Comparison of ENCODE assay signal across 34 mouse cellular contexts in genomic region chr17:8432179-8432800, GRCm38 (mm10). TPM values are rescaled to one million over a fixed set of nuclear protein-coding genes. Genes with fewer than 3 reads are reported as not detected.
DNase-seq lines count a peak whose midpoint lies in the region; ATAC-seq lines count a peak whose summit lies in the region.
"Had no signal": no experiment of that assay in that cellular context is flagged by ENCODE, and none has a peak within 500 bp of the region (broad histone marks: within the 10 kb centered on the region; RNA-seq: fewer than 3 reads in every experiment).

No protein-coding gene starts in this region.

- H3K4me1 ChIP-seq in hindbrain, embryonic 10.5 days (replicated peaks) = peaks cover 42% of the 10 kb centered on the region
- peaks cover 23% of the 10 kb centered on the region for H3K4me1 ChIP-seq in hindbrain, embryonic 12.5 days
- peaks cover 13% of the 10 kb centered on the region for H3K4me1 ChIP-seq in midbrain, embryonic 11.5 days (ENCODE audit: control insufficient read depth, insufficient read depth, low read length)
- peaks cover 20% of the 10 kb centered on the region for H3K4me1 ChIP-seq in midbrain, embryonic 13.5 days (replicated peaks)

- no peak for ATAC-seq in hindbrain, embryonic 12.5 days (ENCODE audit: low FRiP score)
- ATAC-seq in midbrain, embryonic 11.5 days (ENCODE audit: low FRiP score) = no peak
- no peak for ATAC-seq in midbrain, embryonic 13.5 days
- ATAC-seq: hindbrain, embryonic 16.5 days; midbrain, embryonic 15.5 days had no signal

- no peak overlapping the region for H3K27ac ChIP-seq in hindbrain, embryonic 10.5 days
- no peak overlapping the region for H3K27ac ChIP-seq in hindbrain, embryonic 12.5 days
- H3K27ac ChIP-seq in midbrain, embryonic 11.5 days (ENCODE audit: low read depth, low read length) = no peak overlapping the region
- no peak overlapping the region for H3K27ac ChIP-seq in midbrain, embryonic 13.5 days
- H3K27ac ChIP-seq: forebrain, embryonic 12.5 days; liver, embryonic 14.5 days; macrophage; midbrain, embryonic 15.5 days had no signal

- 2% methylated on average over 17 of the region's 17 CpGs for WGBS in hindbrain, embryonic 10.5 days
- WGBS in hindbrain, embryonic 12.5 days = 2% methylated on average over 17 of the region's 17 CpGs
- under 1% methylated on average over 17 of the region's 17 CpGs for WGBS in midbrain, embryonic 11.5 days
- WGBS in midbrain, embryonic 13.5 days = 2% methylated on average over 17 of the region's 17 CpGs

- DNase-seq in embryo, embryonic 10.5 days (ENCODE audit: low spot score) = peak; percentile 20
- no peak for DNase-seq in embryo, embryonic 11 days
- DNase-seq in hindbrain, embryonic 10.5 days (ENCODE audit: low spot score) = peak; percentile 35
- peak; percentile 92 for DNase-seq in midbrain, embryonic 11.5 days (ENCODE audit: low spot score, missing footprints)
- no peak for DNase-seq in gastrocnemius, postnatal 25 days
- DNase-seq: adrenal gland, postnatal 10 days; cerebellum, adult 8-10 months; cerebellum, postnatal 36 days; gastrocnemius, postnatal 14 days; heart, adult 18-20 months; heart, postnatal 36 days; kidney, adult 8-10 months; kidney, postnatal 36 days; liver; lung, adult 2 months; lung, postnatal 10 days; right cerebral cortex, adult 18-20 months; spleen, adult 18-20 months; thymus, postnatal 14 days had no signal

- H3K4me2 ChIP-seq in hindbrain, embryonic 12.5 days (replicated peaks) = no peak overlapping the region
- H3K4me2 ChIP-seq in midbrain, embryonic 11.5 days = no peak overlapping the region
- H3K4me2 ChIP-seq in midbrain, embryonic 13.5 days (replicated peaks) = no peak overlapping the region
- H3K4me2 ChIP-seq: forebrain, embryonic 12.5 days had no signal

- H3K27me3 ChIP-seq in hindbrain, embryonic 10.5 days (ENCODE audit: insufficient read depth, poor library complexity, severe bottlenecking) = peaks cover 100% of the 10 kb centered on the region
- H3K27me3 ChIP-seq in hindbrain, embryonic 12.5 days = peaks cover 99% of the 10 kb centered on the region
- peaks cover 90% of the 10 kb centered on the region for H3K27me3 ChIP-seq in midbrain, embryonic 11.5 days (ENCODE audit: control insufficient read depth, insufficient read depth, low read length)
- peaks cover 100% of the 10 kb centered on the region for H3K27me3 ChIP-seq in midbrain, embryonic 13.5 days

- no peaks in the 10 kb centered on the region for H3K9me3 ChIP-seq in hindbrain, embryonic 10.5 days
- H3K9me3 ChIP-seq in hindbrain, embryonic 12.5 days (replicated peaks) = no peaks in the 10 kb centered on the region
- no peaks in the 10 kb centered on the region for H3K9me3 ChIP-seq in midbrain, embryonic 11.5 days (ENCODE audit: control insufficient read depth, low read length)
- no peaks in the 10 kb centered on the region for H3K9me3 ChIP-seq in midbrain, embryonic 13.5 days
- H3K9me3 ChIP-seq: forebrain, embryonic 12.5 days; G1E; midbrain, embryonic 15.5 days had no signal

- H3K36me3 ChIP-seq in hindbrain, embryonic 10.5 days = no peaks in the 10 kb centered on the region
- H3K36me3 ChIP-seq in hindbrain, embryonic 12.5 days = no peaks in the 10 kb centered on the region
- no peaks in the 10 kb centered on the region for H3K36me3 ChIP-seq in midbrain, embryonic 11.5 days (ENCODE audit: control insufficient read depth, insufficient read depth, low read length)
- no peaks in the 10 kb centered on the region for H3K36me3 ChIP-seq in midbrain, embryonic 13.5 days
- H3K36me3 ChIP-seq: forebrain, embryonic 12.5 days; G1E; midbrain, embryonic 15.5 days had no signal

- no peak overlapping the region for H3K9ac ChIP-seq in hindbrain, embryonic 12.5 days
- no peak overlapping the region for H3K9ac ChIP-seq in midbrain, embryonic 11.5 days (ENCODE audit: low read length)
- H3K9ac ChIP-seq in midbrain, embryonic 13.5 days (replicated peaks) = no peak overlapping the region
- H3K9ac ChIP-seq: forebrain, embryonic 12.5 days; liver, embryonic 14.5 days; midbrain, embryonic 15.5 days had no signal

- no peak overlapping the region for H3K4me3 ChIP-seq in hindbrain, embryonic 10.5 days
- no peak overlapping the region for H3K4me3 ChIP-seq in hindbrain, embryonic 12.5 days
- H3K4me3 ChIP-seq in midbrain, embryonic 11.5 days (ENCODE audit: low read depth, low read length) = no peak overlapping the region
- H3K4me3 ChIP-seq in midbrain, embryonic 13.5 days (replicated peaks) = no peak overlapping the region
- H3K4me3 ChIP-seq: erythroblast, embryonic 14.5 days; forebrain, embryonic 12.5 days; midbrain, embryonic 15.5 days had no signal

RNA-seq across cellular contexts. Expression of gene T, which starts 1.9 kb away (rescaled TPM):
- 0.54 and 1.2 TPM in 2 replicates for polyA plus RNA-seq in hindbrain, embryonic 10.5 days (2016; fragmentation: Nextera tagmentation; extraction: Ambion mirVana)
- 0.36 and 1.6 TPM in 2 replicates for polyA plus RNA-seq in hindbrain, embryonic 12.5 days (2016; fragmentation: Nextera tagmentation; extraction: Ambion mirVana)
- polyA plus RNA-seq in midbrain, embryonic 11.5 days (2014; fragmentation: Nextera tagmentation; extraction: Ambion mirVana) = 0.93 and 1.3 TPM in 2 replicates
- 0.43 and 0.72 TPM in 2 replicates for polyA plus RNA-seq in midbrain, embryonic 13.5 days (2015; fragmentation: Nextera tagmentation; extraction: Ambion mirVana)
- not detected for total RNA-seq in gastrocnemius, postnatal 25 days (2021)
- total RNA-seq: adrenal gland, postnatal 10 days; gastrocnemius, postnatal 14 days; heart, adult 18-20 months; heart, postnatal 36 days; layer of hippocampus, postnatal 25 days; left cerebral cortex, adult 8-10 months; left cerebral cortex, postnatal 36 days; megakaryocyte-erythroid progenitor cell, adult 5-6 weeks had no signal
- polyA plus RNA-seq: C2C12; erythroblast, embryonic 14.5 days; G1E; macrophage; urinary bladder, adult 2 months had no signal

Comparison
In these comparisons a context has a peak if more than half of its experiments do, and no peak if none do; other contexts are left out.
1. DNase-seq: peak in embryo, embryonic 10.5 days (single experiment), hindbrain, embryonic 10.5 days (single experiment) and midbrain, embryonic 11.5 days (single experiment); none in embryo, embryonic 11 days (single experiment) and gastrocnemius, postnatal 25 days (single experiment).